Mouse (Mus musculus) kidney, postnatal 25 days (tissue): ENCODE measurements around the gene Ranbp6.
A peak's percentile ranks its signal among the peaks of the same experiment; 100 is the strongest.

ENCODE experiments used
- DNase-seq, 2 experiments: peaks; one replicate each; pipeline ENCODE4 v3.0.0; 2021; ENCODE audit warnings: mixed read lengths in 2 of 2

Ranbp6 gene

DNA sequence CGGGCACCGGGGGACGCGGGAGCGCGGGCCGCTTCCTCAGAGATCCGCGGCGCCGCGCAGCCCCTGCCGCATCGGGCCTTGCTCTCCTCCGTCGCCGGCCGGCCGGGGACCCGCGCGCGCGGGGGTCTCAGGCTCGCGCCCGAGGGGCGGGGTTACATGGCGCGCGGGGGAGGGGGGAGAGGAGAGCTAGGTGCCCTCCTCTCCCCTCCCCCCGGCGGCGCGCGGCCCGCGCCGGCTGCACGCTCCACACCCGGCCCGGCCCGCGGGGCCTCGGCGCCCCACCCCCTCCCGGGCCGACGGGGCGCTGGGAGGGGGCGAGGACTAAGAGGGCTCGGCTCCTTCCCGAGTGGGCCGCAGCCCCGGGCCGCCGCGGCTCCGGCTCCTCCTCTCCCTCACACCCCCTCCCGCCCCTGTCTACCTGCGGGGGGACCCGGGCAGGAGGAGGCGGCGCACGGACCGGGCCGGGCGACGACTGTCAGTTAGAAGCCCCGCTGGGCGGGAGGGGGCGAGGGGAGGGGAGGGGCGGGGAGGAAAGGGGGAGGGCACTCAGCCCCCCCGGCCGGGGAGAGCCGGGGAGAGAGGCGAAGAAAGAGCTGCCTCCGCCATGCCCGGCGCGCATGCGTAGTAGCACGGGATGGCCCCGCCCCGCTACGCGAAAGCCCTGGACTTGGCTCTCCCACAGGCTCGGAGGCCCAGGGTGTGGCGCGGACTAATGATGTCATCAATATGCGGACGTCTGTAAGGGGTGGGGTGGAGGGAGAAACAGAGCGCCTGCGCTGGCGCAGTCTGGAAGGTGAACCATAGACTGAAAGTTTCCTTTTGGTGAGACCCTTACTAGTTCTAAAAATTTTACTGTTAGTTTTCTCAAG lies 6.6 kb downstream of the Ranbp6 start, which contains the start of gene 9930021J03Rik:
TSS of gene 9930021J03Rik (minus strand) at position 73 of the 869 bp plus-strand sequence.
- peak; percentile 99 for DNase-seq

DNA sequence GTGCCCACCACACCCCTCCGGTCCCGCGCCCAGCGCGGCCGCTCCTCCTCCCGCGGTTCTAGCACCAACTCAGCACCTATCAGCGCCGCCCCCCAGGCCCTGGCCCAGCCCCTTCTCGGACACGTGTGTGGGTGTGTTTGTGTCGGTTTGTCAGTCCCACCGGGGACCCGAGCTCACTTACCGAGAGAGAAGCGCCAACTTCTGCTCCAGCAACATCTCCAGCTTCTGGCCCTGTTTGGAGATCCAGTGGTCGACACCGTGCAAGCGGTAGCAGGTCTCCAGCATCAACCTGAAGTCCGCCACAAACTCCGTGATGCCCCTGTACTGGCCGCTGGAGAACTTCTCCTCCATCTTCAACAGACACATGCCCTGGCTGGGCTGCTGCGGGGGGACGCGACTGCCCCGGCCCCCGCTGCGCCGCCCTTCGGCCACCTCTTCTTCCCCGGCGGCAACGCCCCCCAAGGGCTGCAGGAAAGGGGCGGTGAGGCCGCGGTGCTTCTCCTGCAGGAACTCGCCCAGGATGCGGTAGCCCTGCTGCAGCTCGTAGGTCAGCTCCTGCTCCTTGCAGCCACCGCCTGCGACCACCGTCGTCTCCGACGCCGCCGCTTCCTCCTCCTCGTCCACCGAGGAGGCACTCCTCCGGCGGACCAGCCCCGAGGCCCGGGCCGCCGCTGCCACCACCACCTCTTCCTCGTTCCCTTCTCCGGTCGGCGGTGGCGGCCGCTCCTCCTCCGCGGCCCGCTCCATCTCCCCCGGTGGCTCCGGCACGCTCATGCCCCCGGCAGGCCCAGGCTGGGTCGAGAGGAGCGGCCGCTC lies 7.5 kb downstream of the Ranbp6 start:
- DNase-seq: peak; percentile 80 to 90

- DNase-seq: no peak
These were observed 8.8 kb downstream of the Ranbp6 start for GRCm38 (mm10) chr19:29803946-29804345.

DNA sequence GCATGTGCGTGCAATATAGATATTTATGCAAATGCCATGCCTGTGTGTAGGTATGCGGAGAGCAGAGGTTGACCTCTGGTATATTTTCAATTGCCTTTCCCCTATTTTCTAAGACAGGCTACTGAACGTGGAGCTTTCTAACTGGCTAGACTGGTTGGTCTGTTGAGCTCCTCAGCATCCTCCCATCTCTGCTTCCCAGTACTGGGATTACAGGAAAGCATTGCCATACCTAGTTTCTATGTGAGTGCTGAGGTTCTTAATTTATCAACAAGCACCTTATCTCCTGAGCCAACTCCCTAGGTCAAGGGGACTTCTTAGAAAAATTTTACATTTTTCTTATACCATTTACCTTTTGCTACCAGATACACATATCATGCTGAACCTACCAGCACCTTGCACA lies 15.4 kb downstream of the Ranbp6 start:
- DNase-seq: no peak

DNA sequence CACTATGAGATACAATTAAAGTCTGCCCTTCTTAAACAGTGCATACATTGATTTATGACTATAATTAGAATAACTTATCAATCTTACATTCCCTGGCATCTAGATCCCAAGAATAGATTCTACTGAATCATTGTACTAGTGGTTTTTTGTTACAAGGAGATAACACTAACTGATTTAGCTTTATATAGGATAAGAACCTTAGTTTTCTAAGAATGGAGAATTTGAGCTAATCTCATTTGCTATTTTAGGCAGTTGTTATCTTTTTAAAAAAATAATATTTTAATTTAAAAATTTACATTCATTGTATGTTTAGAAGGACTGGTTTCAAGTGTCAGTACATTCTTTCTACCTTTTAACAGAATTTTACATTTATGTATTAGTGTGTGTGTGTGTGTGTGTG lies 24.8 kb downstream of the Ranbp6 start:
- no peak for DNase-seq

GRCm38 (mm10) chr19:29782914-29783313 lies 29.9 kb downstream of the Ranbp6 start:
- DNase-seq: no peak
